Mouse (Mus musculus) heart, postnatal 0 days (tissue): ENCODE data around the gene Nrxn3.

Experiments used
- CTCF ChIP-seq: IDR thresholded peaks from 2 replicates; pipeline ENCODE4 v1.5.1; 2016; ENCODE audit warnings: antibody characterized with exemption, control low read depth, low read depth
- EP300 ChIP-seq: IDR thresholded peaks from 2 replicates; pipeline ENCODE4 v1.6.1; 2016; ENCODE audit warnings: antibody characterized with exemption, low read depth

DNA sequence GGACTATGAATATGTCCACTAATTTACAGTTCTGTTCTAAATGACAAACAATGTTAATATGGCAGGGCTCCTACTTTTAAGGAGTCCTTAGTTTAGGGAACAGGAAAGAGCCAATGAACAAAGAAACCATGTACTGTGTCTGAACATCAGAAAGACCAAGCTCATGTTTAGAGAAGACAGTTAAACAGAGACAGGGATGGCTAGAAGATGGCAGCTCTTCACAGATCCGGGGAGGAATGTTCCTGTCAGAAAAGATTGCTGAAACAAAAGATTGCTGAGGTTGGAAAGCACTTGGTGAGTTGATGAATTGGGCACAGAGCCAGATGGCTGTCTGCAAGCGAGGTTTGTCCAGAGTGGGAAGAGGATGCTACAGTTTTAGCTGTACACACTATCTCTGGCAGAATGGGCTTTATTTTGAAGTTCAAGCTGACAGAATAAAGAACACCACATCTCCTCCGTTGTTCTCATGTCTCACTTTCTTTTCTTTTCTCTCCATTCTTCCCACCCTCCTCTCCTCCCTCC lies 978.3 kb downstream of the Nrxn3 start:
- TF ChIP-seq CTCF = no peak
- no peak for TF ChIP-seq EP300
